Mouse (Mus musculus): ENCODE results near the gene Rnf41. TPM values are rescaled to one million over a fixed set of nuclear protein-coding genes. Genes with fewer than 3 reads are reported as not detected.

Gene Rnf41
- total RNA-seq, 2 experiments from 2014 or later, result 16.0 to 16.5 TPM

GRCm38 (mm10) chr10:128380565-128380964, 30.9 kb upstream of the Rnf41 start:
- no peak for DNase-seq (ENCODE audit: low spot score)
- intact Hi-C loops (cut with DNase I), result no loop called here

GRCm38 (mm10) chr10:128382482-128382881, 29.0 kb upstream of the Rnf41 start:
- intact Hi-C loops (cut with DNase I), result no loop called here
- DNase-seq (ENCODE audit: low spot score), result no peak

- intact Hi-C loops (cut with DNase I), result no loop called here
- no peak for DNase-seq (ENCODE audit: low spot score)
Measured at GRCm38 (mm10) chr10:128385902-128386301, 25.6 kb upstream of the Rnf41 start.

- intact Hi-C loops (cut with DNase I), result no loop called here
- DNase-seq (ENCODE audit: low spot score), result no peak
Measured at GRCm38 (mm10) chr10:128388941-128389340, 22.5 kb upstream of the Rnf41 start.

- DNase-seq (ENCODE audit: low spot score), result no peak
Measured at GRCm38 (mm10) chr10:128389570-128389969, 21.9 kb upstream of the Rnf41 start.

GRCm38 (mm10) chr10:128390366-128390765, 21.1 kb upstream of the Rnf41 start:
- no peak for DNase-seq (ENCODE audit: low spot score)
- intact Hi-C loops (cut with DNase I), result no loop called here

More at GRCm38 (mm10) chr10:128389570-128389969, 21.9 kb upstream of the Rnf41 start:
- intact Hi-C loops (cut with DNase I), result no loop called here

- intact Hi-C loops (cut with DNase I), result no loop called here
- no peak for DNase-seq (ENCODE audit: low spot score)
Measured at GRCm38 (mm10) chr10:128391850-128392249, 19.6 kb upstream of the Rnf41 start.

- DNase-seq (ENCODE audit: low spot score), result no peak
- intact Hi-C loops (cut with DNase I), result no loop called here
Measured at GRCm38 (mm10) chr10:128396017-128396673, 15.3 kb upstream of the Rnf41 start.

GRCm38 (mm10) chr10:128396716-128397264, 14.7 kb upstream of the Rnf41 start:
- intact Hi-C loops (cut with DNase I), result no loop called here
- DNase-seq (ENCODE audit: low spot score), result no peak

- intact Hi-C loops (cut with DNase I), result no loop called here
- no peak for DNase-seq (ENCODE audit: low spot score)
Measured at GRCm38 (mm10) chr10:128397466-128397865, 14.0 kb upstream of the Rnf41 start.

- intact Hi-C loops (cut with DNase I), result no loop called here
- DNase-seq (ENCODE audit: low spot score), result no peak
Measured at GRCm38 (mm10) chr10:128400338-128400737, 11.1 kb upstream of the Rnf41 start.

GRCm38 (mm10) chr10:128401056-128401455, 10.4 kb upstream of the Rnf41 start, which contains the start of gene Slc39a5:
Gene Slc39a5, minus strand, starts transcription at chr10:128401229.
- DNase-seq (ENCODE audit: low spot score), result no peak
- intact Hi-C loops (cut with DNase I), result no loop called here

GRCm38 (mm10) chr10:128401638-128402037, 9.8 kb upstream of the Rnf41 start:
- no peak for DNase-seq (ENCODE audit: low spot score)
- intact Hi-C loops (cut with DNase I), result no loop called here

GRCm38 (mm10) chr10:128403931-128404330, 7.5 kb upstream of the Rnf41 start:
- no peak for DNase-seq (ENCODE audit: low spot score)
- intact Hi-C loops (cut with DNase I), result no loop called here

- DNase-seq (ENCODE audit: low spot score), result no peak
- intact Hi-C loops (cut with DNase I), result loop anchor here (1.0 to 2.0 kb wide), 2 partner anchors 32 to 46 kb away; partner anchors contain the start of gene Ankrd52
Measured at GRCm38 (mm10) chr10:128408591-128409535, 2.6 kb upstream of the Rnf41 start.

GRCm38 (mm10) chr10:128409692-128410559, 1.5 kb upstream of the Rnf41 start:
- intact Hi-C loops (cut with DNase I), result loop anchor here (1.0 to 2.0 kb wide), 2 partner anchors 33 to 45 kb away; partner anchors contain the start of gene Ankrd52
- DNase-seq (ENCODE audit: low spot score), result peak; percentile 96

GRCm38 (mm10) chr10:128410560-128410845, 954 bp upstream of the Rnf41 start:
- intact Hi-C loops (cut with DNase I), result no loop called here
- DNase-seq (ENCODE audit: low spot score), result no peak

GRCm38 (mm10) chr10:128412055-128412381, 561 bp downstream of the Rnf41 start:
- intact Hi-C loops (cut with DNase I), result no loop called here
- DNase-seq (ENCODE audit: low spot score), result no peak

- DNase-seq (ENCODE audit: low spot score), result no peak
- intact Hi-C loops (cut with DNase I), result no loop called here
Measured at GRCm38 (mm10) chr10:128412558-128412957, 1.1 kb downstream of the Rnf41 start.

- DNase-seq (ENCODE audit: low spot score), result no peak
- intact Hi-C loops (cut with DNase I), result no loop called here
Measured at GRCm38 (mm10) chr10:128413076-128413475, 1.6 kb downstream of the Rnf41 start.
